Mouse (Mus musculus) stomach, embryonic 16.5 days (tissue): Measurements from ENCODE around the gene Cdk5rap3. TPM values are rescaled to one million over a fixed set of nuclear protein-coding genes. Genes with fewer than 3 reads are reported as not detected.

Experiments
- ATAC-seq: fragments of 200-750 bp; cut with Nextera tagmentation; 2 replicates; pipeline ENCODE4 v1.8.0; 2017; ENCODE audit warnings: moderate number of reproducible peaks, moderate TSS enrichment; ENCODE audit not compliant: insufficient read depth, low FRiP score
- H3K27ac ChIP-seq: fragments of 300-500 bp; sonication (generic); 2 replicates; pipeline ENCODE4 v1.5.1; 2014; ENCODE audit warnings: low read length
- H3K27me3 ChIP-seq: fragments of 300-500 bp; sonication (generic); 2 replicates; pipeline ENCODE4 v1.6.1; 2014; ENCODE audit warnings: low read length, control low read depth, mixed read lengths; ENCODE audit not compliant: control insufficient read depth, insufficient read depth
- H3K36me3 ChIP-seq: fragments of 300-500 bp; sonication (generic); 2 replicates; pipeline ENCODE4 v1.6.1; 2014; ENCODE audit warnings: low read length; ENCODE audit not compliant: control insufficient read depth, insufficient read depth
- H3K4me1 ChIP-seq: fragments of 300-500 bp; sonication (generic); 2 replicates; pipeline ENCODE4 v1.6.1; 2014; ENCODE audit warnings: low read length, control low read depth, mixed read lengths; ENCODE audit not compliant: control insufficient read depth, insufficient read depth
- H3K4me2 ChIP-seq: fragments of 300-500 bp; sonication (generic); 2 replicates; pipeline ENCODE4 v1.6.1; 2014; ENCODE audit warnings: low read depth, low read length, mixed read lengths
- H3K4me3 ChIP-seq: fragments of 300-500 bp; sonication (generic); replicated peaks from 2 replicates; pipeline ENCODE4 v1.5.1; 2014; ENCODE audit warnings: mild to moderate bottlenecking, low read length
- H3K9ac ChIP-seq: fragments of 300-500 bp; sonication (generic); 2 replicates; pipeline ENCODE4 v1.6.1; 2014; ENCODE audit warnings: low read length
- H3K9me3 ChIP-seq: fragments of 300-500 bp; sonication (generic); replicated peaks from 2 replicates; pipeline ENCODE4 v1.6.1; 2016; ENCODE audit warnings: low read length, control low read depth; ENCODE audit not compliant: control insufficient read depth
- WGBS: fragments of 180-500 bp; shearing (Covaris S2); extraction: QIAGEN DNeasy Blood & Tissue Kit; methylation state at CpG from one replicate; pipeline ENCODE4 v1.1.7; 2014; 5-methylcytosine and 5-hydroxymethylcytosine counted together
- polyA plus RNA-seq: library from polyadenylated mRNA; unstranded; fragments of >200 nt; fragmentation: Nextera tagmentation; extraction: Ambion mirVana; gene quantifications from 2 replicates; pipeline ENCODE4 v1.2.1, GENCODE M21; 2015

Cdk5rap3 gene
- polyA plus RNA-seq, 1 experiment from 2014 or later: 68.7 TPM

DNA sequence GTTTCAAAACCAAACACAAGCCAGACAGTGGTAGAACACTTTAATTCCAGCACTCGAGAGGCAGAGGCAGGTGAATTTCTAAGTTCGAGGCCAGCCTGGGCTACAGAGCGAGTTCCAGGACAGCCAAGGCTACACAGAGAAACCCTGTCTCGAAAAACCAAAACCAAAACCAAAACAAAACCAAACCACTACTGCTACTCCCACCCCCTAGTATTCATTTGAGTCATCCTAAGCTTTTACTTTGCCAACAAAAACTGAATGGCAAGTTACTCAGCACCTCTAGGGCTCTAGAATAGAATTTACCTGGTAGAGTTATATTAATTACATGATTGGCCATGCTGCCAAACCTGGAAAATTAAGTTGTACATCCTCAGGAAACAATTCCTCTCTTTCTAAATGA is 56.7 kb downstream of the Cdk5rap3 start:
- no peak for ATAC-seq
- no peaks in the 10 kb centered on the region for H3K36me3 ChIP-seq
- H3K4me2 ChIP-seq: no peak overlapping the region
- 83% methylated on average over 4 of the region's 4 CpGs for WGBS
- 0 out of 2 replicates have a peak, but pooled peaks cover 3% of the 10 kb centered on the region for H3K27me3 ChIP-seq
- H3K27ac ChIP-seq: no peak overlapping the region
- no peak overlapping the region for H3K9ac ChIP-seq
- H3K4me3 ChIP-seq: no peak overlapping the region
- peaks cover 15% of the 10 kb centered on the region; the same call in 1 of the 2 replicates for H3K4me1 ChIP-seq
- H3K9me3 ChIP-seq: no peaks in the 10 kb centered on the region

GRCm38 (mm10) chr11:96857446-96857845 is 58.9 kb downstream of the Cdk5rap3 start:
- no peak for ATAC-seq

More at GRCm38 (mm10) chr11:96857446-96857845, 58.9 kb downstream of the Cdk5rap3 start:
- no peak overlapping the region for H3K4me2 ChIP-seq
- H3K9ac ChIP-seq: no peak overlapping the region
- H3K36me3 ChIP-seq: no peaks in the 10 kb centered on the region
- H3K27me3 ChIP-seq: no peaks in the 10 kb centered on the region
- WGBS: 69% methylated on average over 5 of the region's 5 CpGs
- H3K27ac ChIP-seq: no peak overlapping the region
- peaks cover 11% of the 10 kb centered on the region; the same call in 1 of the 2 replicates for H3K4me1 ChIP-seq
- no peaks in the 10 kb centered on the region for H3K9me3 ChIP-seq
- no peak overlapping the region for H3K4me3 ChIP-seq

Other genes starting within 250 kb of the Cdk5rap3 start
- 14.6 and 14.9 TPM in 2 replicates for gene Snx11, start 138.9 kb downstream of the Cdk5rap3 start, polyA plus RNA-seq
- 67.5 and 75.1 TPM in 2 replicates for gene Cbx1, start 127.4 kb downstream of the Cdk5rap3 start, polyA plus RNA-seq
- gene Nfe2l1, start 86.5 kb downstream of the Cdk5rap3 start, polyA plus RNA-seq: 64.8 and 65.7 TPM in 2 replicates
- gene Copz2, start 66.6 kb downstream of the Cdk5rap3 start, polyA plus RNA-seq: 124 and 136 TPM in 2 replicates
- 70.8 and 81.7 TPM in 2 replicates for gene Prr15l, start 11.6 kb upstream of the Cdk5rap3 start, polyA plus RNA-seq
- 70.7 and 76.8 TPM in 2 replicates for gene Pnpo, start 27.5 kb upstream of the Cdk5rap3 start, polyA plus RNA-seq
- 13.4 and 14.6 TPM in 2 replicates for gene Sp2, start 66.5 kb upstream of the Cdk5rap3 start, polyA plus RNA-seq
- 6.1 and 9.7 TPM in 2 replicates for gene Sp6, start 96.9 kb upstream of the Cdk5rap3 start, polyA plus RNA-seq
- 20.3 and 20.7 TPM in 2 replicates for gene Scrn2, start 113.4 kb upstream of the Cdk5rap3 start, polyA plus RNA-seq
- 0.34 and 0.62 TPM in 2 replicates for gene Lrrc46, start 124.9 kb upstream of the Cdk5rap3 start, polyA plus RNA-seq
- 76.7 and 78.9 TPM in 2 replicates for gene Mrpl10, start 125.1 kb upstream of the Cdk5rap3 start, polyA plus RNA-seq
- 10.5 and 11.8 TPM in 2 replicates for gene Osbpl7, start 134.1 kb upstream of the Cdk5rap3 start, polyA plus RNA-seq
- 0.09 and 0.13 TPM in 2 replicates for gene Tbx21, start 198.8 kb upstream of the Cdk5rap3 start, polyA plus RNA-seq
- gene Tbkbp1, start 235.0 kb upstream of the Cdk5rap3 start, polyA plus RNA-seq: 2.0 and 2.5 TPM in 2 replicates